Mouse (Mus musculus): ENCODE results near the gene Agbl1.

Gene Agbl1

DNA sequence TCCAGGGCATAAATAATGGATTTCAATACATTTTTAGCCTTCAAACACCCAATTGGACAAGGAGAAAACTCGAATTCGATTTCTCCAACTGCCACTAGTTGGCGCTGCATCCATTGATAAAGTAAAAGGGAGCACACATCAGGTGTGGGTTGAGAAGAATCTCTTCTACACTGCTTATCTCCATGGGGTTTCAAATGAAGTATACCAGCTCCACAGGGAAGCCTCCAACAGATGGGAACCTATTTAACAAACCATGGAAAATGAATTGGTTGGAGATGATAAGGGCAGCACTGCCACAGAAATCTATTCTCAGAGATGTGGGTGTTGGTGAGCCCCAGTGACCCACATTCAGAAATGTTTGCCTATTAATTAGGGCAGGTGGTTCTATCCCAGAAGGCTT, 741.6 kb downstream of the Agbl1 start:
- peak; percentile 0 for DNase-seq

DNA sequence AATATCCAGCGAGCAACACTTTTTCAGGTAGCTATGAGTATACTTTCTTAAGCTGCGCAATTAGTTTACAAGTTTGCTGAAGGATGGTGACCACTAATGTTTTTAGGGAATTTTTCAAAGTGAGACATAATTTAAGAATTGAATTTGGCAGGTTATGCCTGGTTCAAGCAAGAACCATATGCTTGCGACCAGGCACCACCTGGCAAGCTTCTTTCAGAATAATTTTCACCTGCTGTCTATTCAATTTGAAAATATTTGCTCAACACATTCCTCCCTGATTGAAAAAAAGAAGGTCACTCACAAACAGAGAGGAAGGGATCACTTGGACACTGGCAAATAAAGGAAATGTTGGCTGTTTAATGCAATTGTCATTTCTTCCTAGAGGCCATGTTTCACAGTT, 779.9 kb downstream of the Agbl1 start:
- no peak for DNase-seq

- no peak for DNase-seq
These were observed 799.3 kb downstream of the Agbl1 start for GRCm38 (mm10) chr7:77029019-77029418.

GRCm38 (mm10) chr7:77076033-77076432, 846.3 kb downstream of the Agbl1 start:
- no peak for DNase-seq

- no peak for DNase-seq
These were observed 857.6 kb downstream of the Agbl1 start for GRCm38 (mm10) chr7:77087266-77087665.

DNA sequence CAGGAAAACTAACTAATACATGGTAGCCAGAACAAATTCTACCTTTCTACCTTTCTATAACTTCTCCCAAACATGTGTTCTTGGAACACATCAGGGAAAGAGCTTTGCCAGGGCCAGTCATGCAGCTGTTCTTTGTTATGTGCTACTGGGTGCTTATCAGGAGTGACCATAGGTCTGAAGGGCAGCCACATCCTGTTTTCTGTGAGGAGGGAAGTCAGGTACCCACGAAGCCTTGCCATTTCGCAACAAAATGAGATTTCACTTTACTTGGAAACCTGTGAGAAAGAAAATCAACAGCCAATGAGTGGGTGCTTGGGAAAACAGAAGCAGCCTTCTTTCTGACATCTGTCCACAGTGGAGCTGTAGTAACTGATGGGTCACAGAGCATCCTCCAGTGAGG, 865.5 kb downstream of the Agbl1 start:
- DNase-seq = no peak

- no peak for DNase-seq
These were observed 884.3 kb downstream of the Agbl1 start for GRCm38 (mm10) chr7:77114021-77114420.

GRCm38 (mm10) chr7:77129045-77129444, 899.4 kb downstream of the Agbl1 start:
- no peak for DNase-seq

DNA sequence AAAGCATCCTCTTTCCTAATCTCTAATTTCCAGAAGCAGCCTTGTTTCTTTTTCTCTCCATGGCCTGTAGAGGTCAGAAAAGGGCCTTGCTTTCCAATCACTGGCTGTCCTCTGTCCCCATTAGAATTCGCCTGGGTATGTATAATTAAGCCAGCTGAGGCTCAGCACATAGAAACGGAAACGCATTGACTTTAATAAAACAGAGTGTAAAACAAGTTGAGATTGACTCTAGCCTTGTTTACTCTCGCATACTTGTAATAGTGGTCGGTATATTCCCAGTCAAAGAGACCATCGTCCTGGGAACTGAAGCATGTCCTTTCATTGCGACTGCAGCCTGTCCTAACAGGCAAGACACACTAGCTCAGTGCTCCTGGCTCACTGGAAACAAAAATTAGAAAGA, 902.3 kb downstream of the Agbl1 start:
- DNase-seq = no peak

- no peak for DNase-seq
These were observed 903.1 kb downstream of the Agbl1 start for GRCm38 (mm10) chr7:77132615-77133420.

GRCm38 (mm10) chr7:77134860-77135259, 905.2 kb downstream of the Agbl1 start:
- DNase-seq = peak; percentile 33

- no peak for DNase-seq
These were observed 909.0 kb downstream of the Agbl1 start for GRCm38 (mm10) chr7:77138707-77139106.

GRCm38 (mm10) chr7:77147527-77147926, 917.8 kb downstream of the Agbl1 start:
- DNase-seq = peak; percentile 43

- DNase-seq = no peak
These were observed 919.1 kb downstream of the Agbl1 start for GRCm38 (mm10) chr7:77148820-77149219.

DNA sequence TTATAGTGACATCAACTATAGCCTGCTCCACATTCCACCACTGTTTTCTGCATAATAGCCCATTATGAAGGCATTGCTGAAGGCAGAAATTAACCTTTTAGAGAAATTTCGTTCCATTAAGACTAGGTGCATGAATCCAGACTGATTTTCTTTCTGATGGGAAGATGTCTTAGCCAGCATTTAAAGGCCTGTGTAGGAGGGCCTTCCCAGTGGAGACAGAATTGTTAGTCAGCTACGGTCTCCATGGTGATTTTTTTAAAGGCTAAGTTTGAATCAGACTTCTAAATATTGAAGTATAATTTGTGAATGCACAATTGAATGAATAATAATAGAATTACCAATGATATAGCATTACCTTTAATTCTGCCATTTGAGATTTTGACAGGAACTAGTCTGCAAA, 920.2 kb downstream of the Agbl1 start:
- no peak for DNase-seq

DNA sequence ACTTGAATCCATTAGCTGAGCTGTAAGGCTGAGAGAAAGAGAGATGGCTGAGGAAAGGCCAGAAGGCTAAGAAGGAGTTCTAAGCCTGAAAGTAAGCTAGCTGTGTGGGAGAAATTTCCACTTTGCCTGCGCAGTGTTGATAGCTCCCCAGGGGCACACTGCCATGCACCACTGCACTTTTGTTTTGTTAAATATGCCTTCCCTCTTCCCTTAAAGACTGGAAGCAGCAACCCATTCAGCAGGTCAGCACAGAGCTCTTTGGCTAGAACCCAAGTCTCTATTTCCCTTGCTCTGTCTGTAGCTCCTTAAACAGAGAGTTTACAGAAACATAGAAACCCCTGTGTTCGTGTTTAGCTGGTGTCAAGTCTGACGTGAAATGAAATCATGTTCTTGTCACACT, 922.7 kb downstream of the Agbl1 start:
- DNase-seq = no peak

GRCm38 (mm10) chr7:77152909-77153308, 923.2 kb downstream of the Agbl1 start:
- DNase-seq = no peak

DNA sequence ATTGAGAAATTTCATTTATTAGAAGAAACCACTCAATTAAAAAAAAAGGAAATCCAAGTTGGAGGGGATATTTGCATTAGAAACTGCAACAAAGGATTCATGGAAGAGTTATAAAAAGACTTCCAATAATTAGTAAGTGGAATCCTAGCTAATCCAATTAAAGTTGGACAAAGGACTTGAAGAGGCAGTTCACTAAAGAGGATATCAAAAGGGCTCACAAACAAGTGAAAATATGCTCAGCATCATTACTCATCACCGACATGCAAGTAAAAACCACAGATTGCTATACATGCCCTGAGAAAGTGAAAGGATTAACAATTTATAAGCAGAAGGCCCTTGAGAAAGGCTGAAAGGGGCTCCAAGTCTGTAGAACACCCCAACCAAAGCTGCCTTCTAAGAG, 935.2 kb downstream of the Agbl1 start:
- DNase-seq = no peak

Measured in lung, postnatal 36 days (tissue).